Comparison of ENCODE assay signal across 10 mouse cellular contexts in the genomic region with DNA sequence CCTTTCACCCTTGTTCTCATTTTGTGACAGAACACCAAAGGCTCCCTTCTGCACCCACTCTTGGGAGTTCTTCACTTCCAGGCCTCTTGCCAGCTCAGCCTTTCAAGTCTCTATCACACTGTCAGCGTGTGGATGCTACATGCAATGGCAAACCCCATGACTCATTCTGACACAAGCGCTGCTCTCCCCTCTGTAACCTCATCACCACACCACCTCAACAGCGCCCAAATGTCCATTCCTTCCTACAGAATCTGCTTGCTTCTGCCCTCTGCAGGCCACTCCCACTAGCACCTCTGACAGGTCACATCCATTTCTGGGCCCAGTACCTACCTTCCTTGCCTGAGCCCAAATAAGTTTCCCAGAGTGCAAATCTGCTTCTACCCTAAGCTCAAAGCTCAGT. TPM values are rescaled to one million over a fixed set of nuclear protein-coding genes. Genes with fewer than 3 reads are reported as not detected.
DNase-seq lines count a peak whose midpoint lies in the region; ATAC-seq lines count a peak whose summit lies in the region.
"Had no signal": no experiment of that assay in that cellular context is flagged by ENCODE, and none has a peak within 500 bp of the region (broad histone marks: within the 10 kb centered on the region; RNA-seq: fewer than 3 reads in every experiment).

No protein-coding gene starts in this region.

- no peaks in the 10 kb centered on the region for H3K9me3 ChIP-seq in kidney, embryonic 16.5 days (ENCODE audit: low read length)

- H3K27me3 ChIP-seq in kidney, embryonic 16.5 days (ENCODE audit: insufficient read depth, low read length), result no peaks in the 10 kb centered on the region

- peak; percentile 24 for DNase-seq in adrenal gland, postnatal 10 days
- no peak for DNase-seq in adrenal gland, adult 8-10 months
- DNase-seq in kidney, postnatal 14 days, result peak; percentile 14
- DNase-seq in spleen, adult 18-20 months, result no peak
- DNase-seq in spleen, postnatal 4 days (ENCODE audit: low spot score in 2 of 2), result no peak
- DNase-seq: gastrocnemius, postnatal 14 days; thymus, postnatal 14 days had no signal

- no peak overlapping the region for H3K4me3 ChIP-seq in kidney, embryonic 16.5 days (ENCODE audit: low read length)
- no peak overlapping the region for H3K4me3 ChIP-seq in brown adipose tissue, adult 24 weeks (ENCODE audit: insufficient read depth, low read depth, low read length)

- H3K9ac ChIP-seq in kidney, embryonic 16.5 days (replicated peaks; ENCODE audit: low read length), result no peak overlapping the region

- H3K36me3 ChIP-seq in kidney, embryonic 16.5 days (ENCODE audit: insufficient read depth, low read length), result no peaks in the 10 kb centered on the region

- H3K27ac ChIP-seq in kidney, embryonic 16.5 days (ENCODE audit: low read length), result no peak overlapping the region
- H3K27ac ChIP-seq in brown adipose tissue, adult 24 weeks (replicated peaks; ENCODE audit: low read depth, low read length), result peak overlapping the region; percentile 61

- no peaks in the 10 kb centered on the region for H3K4me1 ChIP-seq in kidney, embryonic 16.5 days (ENCODE audit: insufficient read depth, low read length)
- H3K4me1 ChIP-seq in brown adipose tissue, adult 24 weeks (ENCODE audit: control insufficient read depth, insufficient read depth, insufficient read length, low read length), result peaks cover 12% of the 10 kb centered on the region

- WGBS in kidney, embryonic 16.5 days, result 37% methylated on average over 3 of the region's 3 CpGs

- ATAC-seq in kidney, embryonic 16.5 days (ENCODE audit: low FRiP score, low TSS enrichment), result no peak
- peak; percentile 55 for ATAC-seq in CD4-positive, CD25-positive, alpha-beta regulatory T cell, adult 4 months

- H3K4me2 ChIP-seq in kidney, embryonic 16.5 days (replicated peaks; ENCODE audit: low read depth, low read length), result no peak overlapping the region

RNA-seq across cellular contexts. Expression of gene Sft2d1, which starts 5.1 kb away (rescaled TPM):
- 10 to 100 TPM; 38.4 to 45.0 TPM for total RNA-seq in adrenal gland, postnatal 10 days (2021)
- 10 to 100 TPM; 42.0 to 50.0 (median 45.0) TPM for total RNA-seq in adrenal gland, adult 8-10 months (2022)
- 76.4 and 93.9 TPM in 2 replicates for polyA plus RNA-seq in kidney, embryonic 16.5 days (2015; fragmentation: Nextera tagmentation; extraction: Ambion mirVana)
- polyA plus RNA-seq in CD4-positive, CD25-positive, alpha-beta regulatory T cell, adult 4 months (2017; shearing (Covaris generic)), result 100 to 1,000 TPM; 129 to 135 TPM
- polyA plus RNA-seq in brown adipose tissue, adult 24 weeks (2012; ENCODE audit: insufficient read depth, insufficient read length, missing spikeins), result 34.2 and 34.6 TPM in 2 replicates

RNA-seq across cellular contexts. Expression of gene Mpc1, which starts 23.1 kb away (rescaled TPM):
- total RNA-seq in adrenal gland, postnatal 10 days (2021), result 100 to 1,000 TPM; 347 to 385 TPM
- total RNA-seq in adrenal gland, adult 8-10 months (2022), result 100 to 1,000 TPM; 122 to 221 (median 169) TPM
- 178 and 202 TPM in 2 replicates for polyA plus RNA-seq in kidney, embryonic 16.5 days (2015; fragmentation: Nextera tagmentation; extraction: Ambion mirVana)
- polyA plus RNA-seq in CD4-positive, CD25-positive, alpha-beta regulatory T cell, adult 4 months (2017; shearing (Covaris generic)), result 100 to 1,000 TPM; 183 to 184 TPM
- polyA plus RNA-seq in brown adipose tissue, adult 24 weeks (2012; ENCODE audit: insufficient read depth, insufficient read length, missing spikeins), result 3,579 and 4,573 TPM in 2 replicates

RNA-seq across cellular contexts. Expression of gene Prr18, which starts 31.5 kb away (rescaled TPM):
- under 1 TPM; 0.24 to 0.45 TPM for total RNA-seq in adrenal gland, postnatal 10 days (2021)
- under 1 TPM; 0.13 to 0.55 (median 0.35) TPM for total RNA-seq in adrenal gland, adult 8-10 months (2022)
- 0.19 and 0.33 TPM in 2 replicates for polyA plus RNA-seq in kidney, embryonic 16.5 days (2015; fragmentation: Nextera tagmentation; extraction: Ambion mirVana)
- polyA plus RNA-seq in CD4-positive, CD25-positive, alpha-beta regulatory T cell, adult 4 months (2017; shearing (Covaris generic)), result not detected
- polyA plus RNA-seq in brown adipose tissue, adult 24 weeks (2012; ENCODE audit: insufficient read depth, insufficient read length, missing spikeins), result not detected in 2 replicates

RNA-seq across cellular contexts. Expression of gene T2, which starts 50.0 kb away (rescaled TPM):
- total RNA-seq in adrenal gland, postnatal 10 days (2021), result under 1 TPM in 1 of 2 experiments, not detected in 1; 0.18 TPM
- total RNA-seq in adrenal gland, adult 8-10 months (2022), result not detected
- 0.62 and 0.63 TPM in 2 replicates for polyA plus RNA-seq in kidney, embryonic 16.5 days (2015; fragmentation: Nextera tagmentation; extraction: Ambion mirVana)
- 1 to 10 TPM in 1 of 2 experiments, under 1 TPM in 1; 0.51 to 2.7 TPM for polyA plus RNA-seq in CD4-positive, CD25-positive, alpha-beta regulatory T cell, adult 4 months (2017; shearing (Covaris generic))
- not detected in 2 replicates for polyA plus RNA-seq in brown adipose tissue, adult 24 weeks (2012; ENCODE audit: insufficient read depth, insufficient read length, missing spikeins)
- total RNA-seq: gastrocnemius, postnatal 14 days had no signal

Comparison
In these comparisons a context has a peak if more than half of its experiments do, and no peak if none do; other contexts are left out.
1. DNase-seq: peak in adrenal gland, postnatal 10 days (single experiment) and kidney, postnatal 14 days (single experiment); none in adrenal gland, adult 8-10 months (single experiment), spleen, adult 18-20 months (0 of 2) and spleen, postnatal 4 days (0 of 2).
2. RNA of gene Mpc1, which starts 23.1 kb away (polyA plus RNA-seq): 3,579 to 4,573 TPM in brown adipose tissue, adult 24 weeks; 178 to 202 TPM in kidney, embryonic 16.5 days and 183 to 184 TPM in CD4-positive, CD25-positive, alpha-beta regulatory T cell, adult 4 months; every median in the first group is over 10 times any median in the second.